Mouse (Mus musculus) heart, embryonic 16.5 days (tissue): ENCODE results near the gene BC049730. TPM values are rescaled to one million over a fixed set of nuclear protein-coding genes. Genes with fewer than 3 reads are reported as not detected.
"Not testable (repeated sequence)": the region's sequence is repeated elsewhere in the genome, so short reads cannot be mapped to it uniquely, and the experiment has no call there.

ENCODE experiments used
- ATAC-seq: fragments of 200-750 bp; cut with Nextera tagmentation; replicated peaks from 2 replicates; pipeline ENCODE4 v1.8.0; 2017; ENCODE audit warnings: moderate number of reproducible peaks; ENCODE audit not compliant: insufficient read depth, low FRiP score; ENCODE audit errors: extremely low read depth
- H3K27ac ChIP-seq: fragments of 300-500 bp; sonication (generic); 2 replicates; pipeline ENCODE4 v1.5.1; 2014; ENCODE audit warnings: mild to moderate bottlenecking, low read length, control low read depth, moderate library complexity
- H3K27me3 ChIP-seq: fragments of 300-500 bp; sonication (generic); 2 replicates; pipeline ENCODE4 v1.6.1; 2014; ENCODE audit warnings: low read length, mixed read lengths; ENCODE audit not compliant: control insufficient read depth, insufficient read depth
- H3K36me3 ChIP-seq: fragments of 300-500 bp; sonication (generic); 2 replicates; pipeline ENCODE4 v1.6.1; 2014; ENCODE audit not compliant: control insufficient read depth, insufficient read depth
- H3K4me1 ChIP-seq: fragments of 300-500 bp; sonication (generic); 2 replicates; pipeline ENCODE4 v1.6.1; 2014; ENCODE audit warnings: low read length, mixed read lengths; ENCODE audit not compliant: control insufficient read depth, insufficient read depth
- H3K4me2 ChIP-seq: fragments of 300-500 bp; sonication (generic); 2 replicates; pipeline ENCODE4 v1.6.1; 2014; ENCODE audit warnings: low read depth, mild to moderate bottlenecking, control low read depth, low read length
- H3K4me3 ChIP-seq: fragments of 300-500 bp; sonication (generic); 2 replicates; pipeline ENCODE4 v1.5.1; 2014; ENCODE audit warnings: mild to moderate bottlenecking, control low read depth, low read length
- H3K9ac ChIP-seq: fragments of 300-500 bp; sonication (generic); 2 replicates; pipeline ENCODE4 v1.6.1; 2014; ENCODE audit warnings: low read length, control low read depth
- H3K9me3 ChIP-seq: fragments of 300-500 bp; sonication (generic); replicated peaks from 2 replicates; pipeline ENCODE4 v1.6.1; 2016; ENCODE audit warnings: low read length; ENCODE audit not compliant: control insufficient read depth
- WGBS: fragments of 180-500 bp; shearing (Covaris S2); extraction: QIAGEN DNeasy Blood & Tissue Kit; methylation state at CpG from one replicate; pipeline ENCODE4 v1.1.7; 2014; 5-methylcytosine and 5-hydroxymethylcytosine counted together
- polyA plus RNA-seq: library from polyadenylated mRNA; unstranded; fragments of >200 nt; fragmentation: Nextera tagmentation; extraction: Ambion mirVana; gene quantifications from 2 replicates; pipeline ENCODE4 v1.2.1, GENCODE M21; 2015

Gene BC049730
- polyA plus RNA-seq, 1 experiment from 2014 or later, result not detected

DNA sequence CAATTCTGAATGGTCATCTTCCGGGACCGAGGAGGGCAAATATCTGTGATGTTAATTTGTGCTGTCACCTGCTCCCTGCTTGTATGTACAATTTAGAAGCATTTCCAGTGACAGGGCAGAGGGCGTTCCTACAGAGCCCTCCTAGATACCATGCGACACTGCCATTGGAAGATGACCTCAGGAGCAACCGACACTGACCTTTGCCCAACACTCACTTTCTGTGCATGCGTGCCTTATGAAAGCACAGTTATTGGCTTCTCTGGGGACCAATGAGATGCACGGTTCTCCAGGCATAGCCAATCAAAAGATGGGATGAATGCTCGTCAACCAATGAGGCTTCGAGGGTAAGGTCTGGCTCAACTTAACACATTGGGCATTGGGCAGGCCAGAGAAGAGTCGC is 21.5 kb upstream of the BC049730 start:
- WGBS, result 86% methylated on average over 10 of the region's 10 CpGs

DNA sequence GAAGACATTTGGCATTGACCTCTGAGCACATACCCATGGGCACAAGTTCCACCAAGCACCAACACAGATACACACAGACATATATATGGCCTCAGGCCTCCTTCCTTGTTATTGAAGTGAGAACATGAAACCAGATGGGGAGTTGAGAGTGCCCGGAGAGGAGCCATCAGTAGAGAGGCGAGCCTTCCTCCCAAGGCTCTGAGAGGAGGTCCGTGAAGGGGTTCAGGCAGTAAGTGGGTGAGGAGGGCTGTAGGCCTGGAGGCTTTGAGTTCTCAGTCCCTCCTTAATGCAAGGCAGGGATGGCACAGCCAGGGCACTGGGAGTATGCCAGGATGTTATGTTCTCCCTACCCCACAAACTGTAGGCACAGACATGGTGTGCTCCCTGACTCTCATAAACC is 16.3 kb upstream of the BC049730 start:
- not testable (repeated sequence) for H3K27ac ChIP-seq, H3K4me3 ChIP-seq, H3K27me3 ChIP-seq, H3K4me1 ChIP-seq, ATAC-seq, H3K9ac ChIP-seq, H3K4me2 ChIP-seq, H3K36me3 ChIP-seq, H3K9me3 ChIP-seq
- WGBS, result 79% methylated on average over 3 of the region's 3 CpGs

More for the DNA sequence above, 21.5 kb upstream of the BC049730 start:
- H3K4me1 ChIP-seq, H3K27me3 ChIP-seq, H3K4me2 ChIP-seq, H3K27ac ChIP-seq, H3K9me3 ChIP-seq, ATAC-seq, H3K4me3 ChIP-seq, H3K36me3 ChIP-seq, H3K9ac ChIP-seq: not testable (repeated sequence)

DNA sequence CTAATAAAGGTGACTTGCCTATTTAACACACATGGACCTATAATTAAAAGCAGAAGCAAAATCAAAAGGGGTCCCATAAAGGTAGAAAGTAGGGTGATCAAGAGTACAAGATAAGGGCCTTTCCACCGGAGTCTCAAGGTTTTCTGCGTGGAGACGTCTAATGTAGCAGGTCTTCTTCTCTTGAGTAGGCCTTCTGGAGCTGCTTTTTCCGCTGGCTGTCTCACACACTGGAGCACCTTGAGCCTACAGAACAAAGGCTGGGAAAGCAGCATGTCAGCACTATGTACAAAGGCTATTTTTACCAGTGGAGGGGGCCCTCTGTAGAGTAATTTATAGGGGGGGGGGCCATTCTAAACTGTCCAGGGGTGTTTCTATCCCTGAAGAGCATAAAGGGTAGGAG is 11.2 kb upstream of the BC049730 start:
- H3K9ac ChIP-seq, H3K4me2 ChIP-seq, H3K36me3 ChIP-seq, H3K27ac ChIP-seq, H3K4me3 ChIP-seq, H3K27me3 ChIP-seq, H3K4me1 ChIP-seq, ATAC-seq, H3K9me3 ChIP-seq: not testable (repeated sequence)
- WGBS, result 87% methylated on average over 4 of the region's 4 CpGs

DNA sequence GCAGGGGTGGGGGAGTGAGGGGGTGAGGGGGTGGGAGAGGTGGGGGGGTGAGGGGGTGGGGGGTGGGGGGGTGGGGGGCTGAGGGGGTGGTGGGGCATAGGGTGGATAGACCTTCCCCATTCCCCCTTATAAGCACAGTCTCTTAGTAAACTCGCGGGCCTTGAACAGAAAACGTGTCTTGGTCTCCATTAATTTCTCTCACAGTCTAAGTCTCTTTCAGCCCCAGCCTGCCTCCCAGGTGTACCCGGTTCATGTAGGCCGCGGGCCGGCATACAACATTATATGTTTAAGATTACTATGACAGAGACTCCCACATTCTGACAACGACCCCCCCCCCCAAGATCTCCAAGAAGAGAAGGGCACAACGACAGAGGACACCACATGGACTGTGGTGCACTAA is 6.2 kb upstream of the BC049730 start:
- WGBS, result 76% methylated on average over 9 of the region's 9 CpGs
- not testable (repeated sequence) for H3K36me3 ChIP-seq, H3K9ac ChIP-seq, H3K4me3 ChIP-seq, H3K4me2 ChIP-seq, H3K27ac ChIP-seq, H3K4me1 ChIP-seq, H3K27me3 ChIP-seq, ATAC-seq, H3K9me3 ChIP-seq

DNA sequence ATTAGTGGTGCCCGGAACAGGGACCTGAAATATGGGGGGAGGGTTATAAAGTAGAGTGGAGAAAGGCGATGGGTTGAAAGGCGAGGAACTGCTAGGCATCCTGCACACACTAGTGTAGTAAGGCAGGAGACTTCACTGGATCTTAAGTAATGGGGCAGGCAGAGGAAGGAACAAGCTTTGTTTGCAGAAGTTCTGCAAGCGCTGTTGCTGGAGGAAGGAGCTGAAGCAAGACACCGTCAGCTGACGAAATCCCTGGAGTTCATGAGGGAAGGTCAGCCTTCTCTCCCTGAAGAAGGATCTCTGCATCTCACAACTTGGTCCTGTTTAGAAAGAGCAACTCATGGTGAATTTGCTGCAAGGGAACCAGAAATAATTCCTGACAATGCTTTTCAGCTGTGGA is 6.0 kb downstream of the BC049730 start:
- Histone ChIP-seq H3K4me1 (no peaks in the 10 kb centered on the region), H3K27me3 (no peaks in the 10 kb centered on the region), H3K4me3 (no peak overlapping the region), H3K36me3 (no peaks in the 10 kb centered on the region), H3K27ac (no peak overlapping the region), H3K4me2 (no peak overlapping the region), H3K9me3 (no peaks in the 10 kb centered on the region), H3K9ac (no peak overlapping the region)
- ATAC-seq, result no peak
- WGBS, result 58% methylated on average over 6 of the region's 6 CpGs

DNA sequence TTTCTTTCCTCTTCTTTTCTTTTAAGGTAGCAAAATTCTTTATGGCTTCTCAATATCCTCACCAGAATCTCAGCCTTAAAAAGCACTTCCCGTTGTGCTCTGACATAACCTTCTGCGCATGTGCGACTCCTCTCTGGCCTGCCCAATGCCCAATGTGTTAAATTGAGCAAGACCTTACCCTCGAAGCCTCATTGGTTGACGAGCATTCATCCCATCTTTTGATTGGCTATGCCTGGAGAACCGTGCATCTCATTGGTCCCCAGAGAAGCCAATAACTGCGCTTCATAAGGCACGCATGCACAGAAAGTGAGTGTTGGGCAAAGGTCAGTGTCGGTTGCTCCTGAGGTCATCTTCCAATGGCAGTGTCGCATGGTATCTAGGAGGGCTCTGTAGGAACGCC is 17.8 kb downstream of the BC049730 start, which contains the start of gene Gm4763:
TSS of gene Gm4763 (minus strand) at position 101 of the 400 bp plus-strand sequence.
- ATAC-seq, H3K9ac ChIP-seq, H3K27me3 ChIP-seq, H3K36me3 ChIP-seq, H3K4me3 ChIP-seq, H3K9me3 ChIP-seq, H3K4me1 ChIP-seq, H3K27ac ChIP-seq, H3K4me2 ChIP-seq: not testable (repeated sequence)
- WGBS, result 81% methylated on average over 11 of the region's 11 CpGs

DNA sequence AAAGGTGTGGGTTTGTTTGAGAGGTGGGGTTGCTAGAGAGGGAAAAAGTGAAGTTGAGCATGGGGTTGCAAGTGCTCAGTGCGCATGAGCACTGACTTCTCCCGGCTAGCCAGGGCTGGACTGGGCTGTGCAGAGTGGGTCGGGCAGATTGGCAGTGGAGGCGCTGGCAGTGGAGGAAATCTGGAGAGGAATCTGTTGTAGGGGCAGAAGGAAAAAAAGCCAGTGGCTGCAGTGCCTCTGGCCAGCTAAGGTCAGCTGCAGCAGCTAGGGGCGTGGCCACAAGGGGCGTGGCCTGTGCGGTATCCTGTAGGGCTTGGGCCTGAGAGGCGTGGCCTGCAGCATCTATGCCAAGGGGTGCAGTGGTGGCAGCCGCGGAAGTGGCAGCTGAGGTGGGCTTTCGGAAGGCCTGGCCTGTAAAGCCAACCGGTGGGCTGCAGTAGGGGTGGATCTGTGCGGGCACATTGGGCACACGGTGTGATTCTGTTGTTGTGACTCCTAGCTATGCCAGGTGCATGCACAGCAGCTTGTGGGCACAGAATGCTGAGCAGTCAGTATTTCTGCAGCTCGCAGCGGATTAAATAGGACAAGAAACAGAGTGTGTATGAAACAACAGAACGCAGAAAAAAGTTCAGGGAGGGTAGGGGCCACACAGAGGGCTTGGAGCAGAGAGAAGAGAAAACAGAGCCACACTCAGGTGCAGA is 27.1 kb downstream of the BC049730 start:
- H3K9me3 ChIP-seq, result peaks cover 1% of the 10 kb centered on the region; the same call in 1 of the 2 replicates
- 14% methylated on average over 17 of the region's 17 CpGs for WGBS
- no peak overlapping the region for H3K4me3 ChIP-seq
- no peaks in the 10 kb centered on the region for H3K4me1 ChIP-seq
- no peaks in the 10 kb centered on the region for H3K27me3 ChIP-seq
- H3K9ac ChIP-seq, result no peak overlapping the region
- no peaks in the 10 kb centered on the region for H3K36me3 ChIP-seq
- no peak; the same call in 1 of the 2 replicates for ATAC-seq
- no peak overlapping the region for H3K4me2 ChIP-seq
- no peak overlapping the region for H3K27ac ChIP-seq

DNA sequence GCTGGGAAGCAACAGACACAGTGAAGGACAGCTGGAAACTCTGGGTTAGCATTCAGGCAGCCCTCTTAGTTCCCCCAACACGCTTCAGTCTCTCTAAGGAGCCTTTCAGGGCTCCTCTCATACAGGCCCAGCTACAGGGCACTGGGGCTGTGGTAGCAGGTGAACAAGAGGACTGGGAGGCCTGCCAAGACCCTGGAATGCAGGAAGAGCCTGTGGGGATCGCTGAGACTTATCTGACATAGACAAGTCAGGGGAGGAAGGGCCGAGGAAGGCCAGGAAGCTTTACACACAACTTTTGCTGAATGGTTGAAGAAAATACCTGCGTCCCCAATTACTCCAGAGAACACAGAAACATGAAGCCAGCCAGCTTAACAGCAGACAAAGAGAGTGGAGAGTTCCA is 41.7 kb downstream of the BC049730 start:
- no peak for ATAC-seq
- H3K27me3 ChIP-seq, result no peaks in the 10 kb centered on the region
- WGBS, result 22% methylated on average over 4 of the region's 4 CpGs
- H3K4me3 ChIP-seq, result no peak overlapping the region
- H3K9me3 ChIP-seq, result no peaks in the 10 kb centered on the region
- no peaks in the 10 kb centered on the region for H3K36me3 ChIP-seq
- H3K4me2 ChIP-seq, result no peak overlapping the region
- H3K27ac ChIP-seq, result no peak overlapping the region
- H3K4me1 ChIP-seq, result 0 out of 2 replicates have a peak, but pooled peaks cover 3% of the 10 kb centered on the region
- H3K9ac ChIP-seq, result no peak overlapping the region

DNA sequence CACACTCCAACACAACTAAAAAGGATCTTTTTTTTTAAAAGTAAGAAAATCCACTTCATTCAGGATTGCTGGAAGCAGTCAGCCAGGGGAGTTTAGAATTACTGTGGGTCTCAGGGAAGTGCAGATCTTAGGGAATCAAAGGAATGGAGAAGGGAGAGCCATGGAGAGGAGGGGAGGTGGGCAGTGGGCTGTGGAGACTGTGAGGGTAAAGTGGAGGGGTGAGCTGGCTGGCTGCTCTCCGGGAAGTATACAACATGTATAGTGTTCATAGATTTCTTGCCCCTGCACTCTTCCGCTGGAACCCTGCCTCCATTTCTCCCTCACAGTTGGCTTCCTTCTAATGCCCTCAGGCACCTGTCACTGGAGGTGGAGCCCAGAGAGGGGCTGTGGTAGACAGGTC is 42.6 kb downstream of the BC049730 start:
- H3K4me3 ChIP-seq, result no peak overlapping the region
- WGBS, result 79% methylated on average over 2 of the region's 2 CpGs
- no peak for ATAC-seq

More for the DNA sequence above, 42.6 kb downstream of the BC049730 start:
- Histone ChIP-seq H3K9ac (no peak overlapping the region), H3K27me3 (no peaks in the 10 kb centered on the region), H3K36me3 (no peaks in the 10 kb centered on the region), H3K4me2 (no peak overlapping the region), H3K9me3 (no peaks in the 10 kb centered on the region), H3K27ac (no peak overlapping the region), H3K4me1 (0 out of 2 replicates have a peak, but pooled peaks cover 3% of the 10 kb centered on the region)
